Mouse (Mus musculus): ENCODE measurements around the gene Gata3. TPM values are rescaled to one million over a fixed set of nuclear protein-coding genes. Genes with fewer than 3 reads are reported as not detected.

Gata3 gene
- polyA plus RNA-seq, 1 experiment from 2014 or later: 4.6 TPM

GRCm38 (mm10) chr2:9877966-9878563 is 11.8 kb downstream of the Gata3 start:
- H3K36me3 ChIP-seq: no peaks in the 10 kb centered on the region
- no peak for ATAC-seq (ENCODE audit: insufficient read depth, low FRiP score, low read depth)
- WGBS: 1% methylated on average over 19 of the region's 19 CpGs
- H3K27ac ChIP-seq: no peak overlapping the region
- peaks cover 64% of the 10 kb centered on the region for H3K27me3 ChIP-seq (replicated peaks)
- peak overlapping the region; percentile 92 for H3K4me2 ChIP-seq
- no peak overlapping the region for H3K9ac ChIP-seq
- peaks cover 27% of the 10 kb centered on the region for H3K4me1 ChIP-seq
- no peaks in the 10 kb centered on the region for H3K9me3 ChIP-seq
- peak overlapping the region; percentile 48 for H3K4me3 ChIP-seq (replicated peaks)

- Histone ChIP-seq H3K9me3 (no peaks in the 10 kb centered on the region), H3K4me1 (peaks cover 21% of the 10 kb centered on the region), H3K4me2 (peak overlapping the region; percentile 92), H3K9ac (no peak overlapping the region), H3K36me3 (no peaks in the 10 kb centered on the region), H3K27ac (no peak overlapping the region), H3K27me3 (replicated peaks) (peaks cover 65% of the 10 kb centered on the region), H3K4me3 (replicated peaks) (peak overlapping the region; percentile 48)
- ATAC-seq (ENCODE audit: insufficient read depth, low FRiP score, low read depth): no peak
- WGBS: under 1% methylated on average over 35 of the region's 35 CpGs
Measured at GRCm38 (mm10) chr2:9877326-9877690, 12.5 kb downstream of the Gata3 start.

GRCm38 (mm10) chr2:9876621-9877325 is 13.1 kb downstream of the Gata3 start:
- H3K4me2 ChIP-seq: peak overlapping the region; percentile 92
- peaks cover 61% of the 10 kb centered on the region for H3K27me3 ChIP-seq (replicated peaks)
- H3K27ac ChIP-seq: no peak overlapping the region
- ATAC-seq (ENCODE audit: insufficient read depth, low FRiP score, low read depth): no peak
- no peaks in the 10 kb centered on the region for H3K36me3 ChIP-seq
- H3K9ac ChIP-seq: no peak overlapping the region
- peak overlapping the region; percentile 48 for H3K4me3 ChIP-seq (replicated peaks)
- WGBS: 10% methylated on average over 31 of the region's 31 CpGs
- H3K9me3 ChIP-seq: no peaks in the 10 kb centered on the region
- peaks cover 18% of the 10 kb centered on the region for H3K4me1 ChIP-seq

GRCm38 (mm10) chr2:9875676-9876357 is 14.0 kb downstream of the Gata3 start:
- no peaks in the 10 kb centered on the region for H3K36me3 ChIP-seq
- no peak for ATAC-seq (ENCODE audit: insufficient read depth, low FRiP score, low read depth)
- peaks cover 9% of the 10 kb centered on the region for H3K4me1 ChIP-seq
- no peaks in the 10 kb centered on the region for H3K9me3 ChIP-seq
- H3K9ac ChIP-seq: no peak overlapping the region
- H3K4me3 ChIP-seq (replicated peaks): no peak overlapping the region
- peaks cover 57% of the 10 kb centered on the region for H3K27me3 ChIP-seq (replicated peaks)
- WGBS: 35% methylated on average over 12 of the region's 12 CpGs
- H3K27ac ChIP-seq: no peak overlapping the region
- H3K4me2 ChIP-seq: peak overlapping the region; percentile 92; the same call in 1 of the 2 replicates

GRCm38 (mm10) chr2:9875220-9875619 is 14.6 kb downstream of the Gata3 start:
- 14% methylated on average over 4 of the region's 4 CpGs for WGBS
- no peaks in the 10 kb centered on the region for H3K36me3 ChIP-seq
- H3K27ac ChIP-seq: no peak overlapping the region
- ATAC-seq (ENCODE audit: insufficient read depth, low FRiP score, low read depth): no peak
- H3K4me3 ChIP-seq (replicated peaks): no peak overlapping the region
- no peak overlapping the region for H3K4me2 ChIP-seq
- peaks cover 57% of the 10 kb centered on the region for H3K27me3 ChIP-seq (replicated peaks)
- no peak overlapping the region for H3K9ac ChIP-seq
- no peaks in the 10 kb centered on the region for H3K9me3 ChIP-seq
- peaks cover 8% of the 10 kb centered on the region; the same call in 1 of the 2 replicates for H3K4me1 ChIP-seq

- Histone ChIP-seq H3K4me1 (peaks cover 8% of the 10 kb centered on the region; the same call in 1 of the 2 replicates), H3K36me3 (no peaks in the 10 kb centered on the region), H3K27ac (no peak overlapping the region), H3K9me3 (no peaks in the 10 kb centered on the region), H3K4me2 (peak overlapping the region; percentile 17; the same call in 1 of the 2 replicates), H3K9ac (no peak overlapping the region), H3K27me3 (replicated peaks) (peaks cover 59% of the 10 kb centered on the region), H3K4me3 (replicated peaks) (0 out of 2 replicates have a peak overlapping the region, but pooled peaks have one; percentile 1)
- no peak for ATAC-seq (ENCODE audit: insufficient read depth, low FRiP score, low read depth)
- 17% methylated on average over 38 of the region's 39 CpGs for WGBS
Measured at GRCm38 (mm10) chr2:9874467-9875219, 15.2 kb downstream of the Gata3 start.

- no peak for ATAC-seq (ENCODE audit: insufficient read depth, low FRiP score, low read depth)
- 43% methylated on average over 2 of the region's 2 CpGs for WGBS
- H3K9ac ChIP-seq: no peak overlapping the region
- peaks cover 60% of the 10 kb centered on the region for H3K27me3 ChIP-seq (replicated peaks)
- no peak overlapping the region for H3K4me3 ChIP-seq (replicated peaks)
- no peaks in the 10 kb centered on the region for H3K36me3 ChIP-seq
- no peaks in the 10 kb centered on the region for H3K9me3 ChIP-seq
- H3K27ac ChIP-seq: no peak overlapping the region
- H3K4me1 ChIP-seq: peaks cover 8% of the 10 kb centered on the region; the same call in 1 of the 2 replicates
- no peak overlapping the region for H3K4me2 ChIP-seq
Measured at GRCm38 (mm10) chr2:9873757-9874156, 16.1 kb downstream of the Gata3 start.

- Histone ChIP-seq H3K4me2 (no peak overlapping the region), H3K9ac (no peak overlapping the region), H3K36me3 (no peaks in the 10 kb centered on the region), H3K27ac (no peak overlapping the region), H3K27me3 (replicated peaks) (peaks cover 60% of the 10 kb centered on the region), H3K9me3 (no peaks in the 10 kb centered on the region), H3K4me1 (0 out of 2 replicates have a peak, but pooled peaks cover 4% of the 10 kb centered on the region), H3K4me3 (replicated peaks) (no peak overlapping the region)
- WGBS: 22% methylated on average over 12 of the region's 12 CpGs
- ATAC-seq (ENCODE audit: insufficient read depth, low FRiP score, low read depth): no peak
Measured at GRCm38 (mm10) chr2:9872682-9873081, 17.2 kb downstream of the Gata3 start.

GRCm38 (mm10) chr2:9871798-9872197 is 18.0 kb downstream of the Gata3 start:
- H3K27me3 ChIP-seq (replicated peaks): peaks cover 57% of the 10 kb centered on the region
- H3K4me1 ChIP-seq: 0 out of 2 replicates have a peak, but pooled peaks cover 4% of the 10 kb centered on the region
- H3K4me2 ChIP-seq: no peak overlapping the region
- H3K27ac ChIP-seq: no peak overlapping the region
- no peaks in the 10 kb centered on the region for H3K36me3 ChIP-seq
- no peak overlapping the region for H3K4me3 ChIP-seq (replicated peaks)
- H3K9ac ChIP-seq: no peak overlapping the region
- no peaks in the 10 kb centered on the region for H3K9me3 ChIP-seq
- 63% methylated on average over 6 of the region's 6 CpGs for WGBS
- no peak for ATAC-seq (ENCODE audit: insufficient read depth, low FRiP score, low read depth)

GRCm38 (mm10) chr2:9871141-9871716 is 18.6 kb downstream of the Gata3 start:
- no peak overlapping the region for H3K27ac ChIP-seq
- H3K9ac ChIP-seq: no peak overlapping the region
- H3K4me1 ChIP-seq: 0 out of 2 replicates have a peak, but pooled peaks cover 4% of the 10 kb centered on the region
- no peak for ATAC-seq (ENCODE audit: insufficient read depth, low FRiP score, low read depth)
- no peaks in the 10 kb centered on the region for H3K9me3 ChIP-seq
- WGBS: 49% methylated on average over 4 of the region's 4 CpGs
- peaks cover 55% of the 10 kb centered on the region for H3K27me3 ChIP-seq (replicated peaks)
- no peaks in the 10 kb centered on the region for H3K36me3 ChIP-seq
- H3K4me3 ChIP-seq (replicated peaks): no peak overlapping the region
- no peak overlapping the region for H3K4me2 ChIP-seq

- H3K4me2 ChIP-seq: no peak overlapping the region
- H3K27ac ChIP-seq: no peak overlapping the region
- H3K9ac ChIP-seq: no peak overlapping the region
- peaks cover 17% of the 10 kb centered on the region for H3K27me3 ChIP-seq (replicated peaks)
- no peaks in the 10 kb centered on the region for H3K4me1 ChIP-seq
- H3K9me3 ChIP-seq: no peaks in the 10 kb centered on the region
- no peak for ATAC-seq (ENCODE audit: insufficient read depth, low FRiP score, low read depth)
- H3K36me3 ChIP-seq: no peaks in the 10 kb centered on the region
- H3K4me3 ChIP-seq (replicated peaks): no peak overlapping the region
- 54% methylated on average over 12 of the region's 12 CpGs for WGBS
Measured at GRCm38 (mm10) chr2:9867092-9867825, 22.6 kb downstream of the Gata3 start.

Data from stomach, embryonic 15.5 days (tissue).